Mouse (Mus musculus) heart, postnatal 14 days (tissue): ENCODE measurements around the gene Spata32. TPM values are rescaled to one million over a fixed set of nuclear protein-coding genes. Genes with fewer than 3 reads are reported as not detected.
A peak's percentile ranks its signal among the peaks of the same experiment; 100 is the strongest.

Experiments used
- DNase-seq, 2 experiments: peaks; one replicate each; pipeline ENCODE4 v3.0.0; 2021 to 2022
- intact Hi-C: fragments of 180-260 bp; cut with DNase I; formaldehyde crosslinking; loops from one replicate; pipeline ENCODE4 v1.15.1; 2025
- total RNA-seq, 2 experiments: library from RNA; stranded (reverse); gene quantifications; 2 replicates each; pipeline ENCODE4 v1.2.3; 2021

Gene Spata32
- total RNA-seq, 2 experiments from 2014 or later = not detected

GRCm38 (mm10) chr11:103176510-103176909, 41.7 kb downstream of the Spata32 start:
- DNase-seq = no peak
- intact Hi-C loops = no loop called here

GRCm38 (mm10) chr11:103175688-103176442, 42.4 kb downstream of the Spata32 start:
- intact Hi-C loops = no loop called here
- peak; percentile 62 for DNase-seq

GRCm38 (mm10) chr11:103174891-103175391, 43.3 kb downstream of the Spata32 start:
- DNase-seq = peak; percentile 48 to 50

GRCm38 (mm10) chr11:103174411-103174832, 43.8 kb downstream of the Spata32 start:
- intact Hi-C loops = no loop called here
- DNase-seq = no peak

More at GRCm38 (mm10) chr11:103174891-103175391, 43.3 kb downstream of the Spata32 start:
- intact Hi-C loops = no loop called here

GRCm38 (mm10) chr11:103173771-103174344, 44.4 kb downstream of the Spata32 start:
- no peak for DNase-seq
- intact Hi-C loops = no loop called here

- DNase-seq = no peak
Observed at GRCm38 (mm10) chr11:103173041-103173770, 45.0 kb downstream of the Spata32 start.

GRCm38 (mm10) chr11:103172392-103173040, 45.7 kb downstream of the Spata32 start:
- intact Hi-C loops = no loop called here
- no peak for DNase-seq

More at GRCm38 (mm10) chr11:103173041-103173770, 45.0 kb downstream of the Spata32 start:
- intact Hi-C loops = no loop called here

- intact Hi-C loops = no loop called here
- peak; percentile 35 to 37 for DNase-seq
Observed at GRCm38 (mm10) chr11:103171703-103172391, 46.4 kb downstream of the Spata32 start.

- intact Hi-C loops = no loop called here
- DNase-seq = no peak
Observed at GRCm38 (mm10) chr11:103171286-103171620, 47.0 kb downstream of the Spata32 start.

- intact Hi-C loops = no loop called here
- DNase-seq = peak; percentile 66 to 75
Observed at GRCm38 (mm10) chr11:103170494-103171285, 47.5 kb downstream of the Spata32 start, which contains the start of gene Fmnl1. Fmnl1 (plus strand) TSS chr11:103171107.

GRCm38 (mm10) chr11:103170111-103170493, 48.1 kb downstream of the Spata32 start:
- no peak for DNase-seq
- intact Hi-C loops = no loop called here

GRCm38 (mm10) chr11:103169664-103170063, 48.6 kb downstream of the Spata32 start:
- intact Hi-C loops = loop anchor here (2.0 to 5.0 kb wide), 2 partner anchors 15 to 63 kb away; no protein-coding TSS in a partner anchor
- no peak for DNase-seq

- intact Hi-C loops = loop anchor here (1.0 to 5.0 kb wide), 4 partner anchors 16 to 156 kb away; no protein-coding TSS in a partner anchor
- peak; percentile 77 to 83 for DNase-seq
Observed at GRCm38 (mm10) chr11:103168690-103169390, 49.4 kb downstream of the Spata32 start.

GRCm38 (mm10) chr11:103164391-103164790, 53.8 kb downstream of the Spata32 start:
- no peak for DNase-seq
- intact Hi-C loops = no loop called here

GRCm38 (mm10) chr11:103162132-103162531, 56.1 kb downstream of the Spata32 start:
- intact Hi-C loops = no loop called here
- DNase-seq = no peak

- DNase-seq = no peak
- intact Hi-C loops = no loop called here
Observed at GRCm38 (mm10) chr11:103161449-103161848, 56.8 kb downstream of the Spata32 start.

GRCm38 (mm10) chr11:103160738-103161137, 57.5 kb downstream of the Spata32 start:
- intact Hi-C loops = no loop called here
- no peak for DNase-seq
